Mouse (Mus musculus) kidney, postnatal 0 days (tissue): ENCODE measurements around the gene Ndufs1. TPM values are rescaled to one million over a fixed set of nuclear protein-coding genes. Genes with fewer than 3 reads are reported as not detected.
"Not testable (repeated sequence)": the region's sequence is repeated elsewhere in the genome, so short reads cannot be mapped to it uniquely, and the experiment has no call there.

ENCODE experiments used
- ATAC-seq: fragments of 200-750 bp; cut with Nextera tagmentation; replicated peaks from 2 replicates; pipeline ENCODE4 v1.8.0; 2017; ENCODE audit warnings: low read depth, moderate number of reproducible peaks, moderate TSS enrichment, moderate library complexity; ENCODE audit not compliant: low FRiP score
- DNase-seq: peaks from one replicate; pipeline ENCODE4 v3.0.0-alpha.2; 2016; ENCODE audit warnings: low spot score
- H3K27ac ChIP-seq: fragments of 300-500 bp; sonication (generic); 2 replicates; pipeline ENCODE4 v1.5.1; 2014; ENCODE audit warnings: mild to moderate bottlenecking
- H3K27me3 ChIP-seq: fragments of 300-500 bp; sonication (generic); 2 replicates; pipeline ENCODE4 v1.6.1; 2014; ENCODE audit warnings: low read length, mixed read lengths; ENCODE audit not compliant: insufficient read depth
- H3K36me3 ChIP-seq: fragments of 300-500 bp; sonication (generic); 2 replicates; pipeline ENCODE4 v1.6.1; 2014; ENCODE audit warnings: low read length, mixed read lengths; ENCODE audit not compliant: insufficient read depth
- H3K4me1 ChIP-seq: fragments of 300-500 bp; sonication (generic); replicated peaks from 2 replicates; pipeline ENCODE4 v1.6.1; 2014; ENCODE audit warnings: antibody characterized with exemption, low read length, mixed read lengths; ENCODE audit not compliant: insufficient read depth
- H3K4me2 ChIP-seq: fragments of 300-500 bp; sonication (generic); 2 replicates; pipeline ENCODE4 v1.6.1; 2014; ENCODE audit warnings: mild to moderate bottlenecking, low read length, moderate library complexity, mixed read lengths
- H3K4me3 ChIP-seq: fragments of 300-500 bp; sonication (generic); replicated peaks from 2 replicates; pipeline ENCODE4 v1.5.1; 2014; ENCODE audit warnings: low read depth, low read length
- H3K9ac ChIP-seq: fragments of 300-500 bp; sonication (generic); 2 replicates; pipeline ENCODE4 v1.6.1; 2014; ENCODE audit warnings: low read depth, low read length
- H3K9me3 ChIP-seq: fragments of 300-500 bp; sonication (generic); replicated peaks from 2 replicates; pipeline ENCODE4 v1.6.1; 2016; ENCODE audit warnings: low read length, inconsistent platforms, mixed read lengths
- CTCF ChIP-seq: IDR thresholded peaks from 2 replicates; pipeline ENCODE4 v1.5.1; 2016; ENCODE audit warnings: antibody characterized with exemption, low read depth, mild to moderate bottlenecking, moderate library complexity
- WGBS: fragments of 180-500 bp; shearing (Covaris S2); extraction: QIAGEN DNeasy Blood & Tissue Kit; methylation state at CpG from one replicate; pipeline ENCODE4 v1.1.7; 2014; 5-methylcytosine and 5-hydroxymethylcytosine counted together
- polyA plus RNA-seq: library from polyadenylated mRNA; unstranded; fragments of >200 nt; fragmentation: Nextera tagmentation; extraction: Ambion mirVana; gene quantifications from 2 replicates; pipeline ENCODE4 v1.2.1, GENCODE M21; 2015

The Ndufs1 gene
- polyA plus RNA-seq, 1 experiment from 2014 or later = 178 TPM

- no peak for DNase-seq
- H3K9ac ChIP-seq = no peak overlapping the region
- H3K4me1 ChIP-seq = peaks cover 10% of the 10 kb centered on the region
- H3K4me2 ChIP-seq = no peak overlapping the region
- H3K36me3 ChIP-seq = peaks cover 13% of the 10 kb centered on the region; the same call in 1 of the 2 replicates
- no peak for ATAC-seq
- H3K4me3 ChIP-seq = no peak overlapping the region
- no peaks in the 10 kb centered on the region for H3K9me3 ChIP-seq
- H3K27me3 ChIP-seq = no peaks in the 10 kb centered on the region
- WGBS = 93% methylated on average over 4 of the region's 4 CpGs
- H3K27ac ChIP-seq = no peak overlapping the region
- no peak for TF ChIP-seq CTCF
These were observed 3.5 kb upstream of the Ndufs1 start for GRCm38 (mm10) chr1:63180122-63180521.

GRCm38 (mm10) chr1:63178308-63178707 lies 1.7 kb upstream of the Ndufs1 start:
- WGBS = 66% methylated on average over 3 of the region's 3 CpGs

GRCm38 (mm10) chr1:63176259-63176603 lies 402 bp downstream of the Ndufs1 start:
- peak overlapping the region; percentile 84 for H3K4me3 ChIP-seq
- no peaks in the 10 kb centered on the region for H3K27me3 ChIP-seq
- peak overlapping the region; percentile 87 for H3K9ac ChIP-seq
- 0% methylated on average over 14 of the region's 14 CpGs for WGBS
- TF ChIP-seq CTCF = no peak
- H3K4me1 ChIP-seq = peaks cover 13% of the 10 kb centered on the region
- peak overlapping the region; percentile 64 for H3K4me2 ChIP-seq
- ATAC-seq (peak; percentile 33), DNase-seq (no peak)
- peak overlapping the region; percentile 94 for H3K27ac ChIP-seq
- H3K36me3 ChIP-seq = peaks cover 13% of the 10 kb centered on the region; the same call in 1 of the 2 replicates
- no peaks in the 10 kb centered on the region for H3K9me3 ChIP-seq

More at GRCm38 (mm10) chr1:63178308-63178707, 1.7 kb upstream of the Ndufs1 start:
- peak overlapping the region; percentile 60 for H3K4me2 ChIP-seq
- DNase-seq (no peak), ATAC-seq (no peak)
- H3K9ac ChIP-seq = 0 out of 2 replicates have a peak overlapping the region, but pooled peaks have one; percentile 87
- H3K4me1 ChIP-seq = peaks cover 13% of the 10 kb centered on the region
- no peaks in the 10 kb centered on the region for H3K27me3 ChIP-seq
- H3K36me3 ChIP-seq = peaks cover 13% of the 10 kb centered on the region; the same call in 1 of the 2 replicates
- TF ChIP-seq CTCF = no peak
- no peak overlapping the region for H3K4me3 ChIP-seq
- H3K27ac ChIP-seq = no peak overlapping the region
- H3K9me3 ChIP-seq = no peaks in the 10 kb centered on the region

GRCm38 (mm10) chr1:63175853-63176252 lies 780 bp downstream of the Ndufs1 start:
- H3K36me3 ChIP-seq = peaks cover 13% of the 10 kb centered on the region; the same call in 1 of the 2 replicates
- H3K27ac ChIP-seq = peak overlapping the region; percentile 94
- H3K4me3 ChIP-seq = peak overlapping the region; percentile 84
- no peaks in the 10 kb centered on the region for H3K9me3 ChIP-seq
- DNase-seq = no peak
- ATAC-seq = no peak
- 6% methylated on average over 11 of the region's 11 CpGs for WGBS
- H3K4me1 ChIP-seq = peaks cover 13% of the 10 kb centered on the region
- H3K4me2 ChIP-seq = peak overlapping the region; percentile 64
- TF ChIP-seq CTCF = no peak
- no peaks in the 10 kb centered on the region for H3K27me3 ChIP-seq
- H3K9ac ChIP-seq = peak overlapping the region; percentile 87

GRCm38 (mm10) chr1:63168638-63169037 lies 8.0 kb downstream of the Ndufs1 start:
- ATAC-seq = no peak
- H3K36me3 ChIP-seq = peaks cover 38% of the 10 kb centered on the region

GRCm38 (mm10) chr1:63140231-63140630 lies 36.4 kb downstream of the Ndufs1 start:
- Histone ChIP-seq H3K36me3 (peaks cover 19% of the 10 kb centered on the region; the same call in 1 of the 2 replicates), H3K4me3 (no peak overlapping the region), H3K9me3 (no peaks in the 10 kb centered on the region), H3K4me2 (no peak overlapping the region), H3K9ac (no peak overlapping the region), H3K4me1 (no peaks in the 10 kb centered on the region), H3K27ac (no peak overlapping the region), H3K27me3 (no peaks in the 10 kb centered on the region)
- WGBS = 95% methylated on average over 13 of the region's 13 CpGs
- ATAC-seq (no peak), DNase-seq (no peak)
- TF ChIP-seq CTCF = no peak

More at GRCm38 (mm10) chr1:63168638-63169037, 8.0 kb downstream of the Ndufs1 start:
- no peak overlapping the region for H3K4me2 ChIP-seq
- no peak for TF ChIP-seq CTCF
- H3K9me3 ChIP-seq = no peaks in the 10 kb centered on the region
- H3K4me1 ChIP-seq = no peaks in the 10 kb centered on the region
- 78% methylated on average over 2 of the region's 2 CpGs for WGBS
- DNase-seq = no peak
- no peak overlapping the region for H3K9ac ChIP-seq
- H3K4me3 ChIP-seq = no peak overlapping the region
- H3K27me3 ChIP-seq = no peaks in the 10 kb centered on the region
- no peak overlapping the region for H3K27ac ChIP-seq

- not testable (repeated sequence) for H3K4me2 ChIP-seq, H3K27me3 ChIP-seq, H3K9me3 ChIP-seq, H3K4me1 ChIP-seq, H3K9ac ChIP-seq, ATAC-seq, DNase-seq, H3K27ac ChIP-seq, H3K4me3 ChIP-seq
- 0 out of 2 replicates have a peak, but pooled peaks cover 11% of the 10 kb centered on the region for H3K36me3 ChIP-seq
- 82% methylated on average over 1 of the region's 1 CpGs for WGBS
These were observed 38.0 kb downstream of the Ndufs1 start for GRCm38 (mm10) chr1:63138586-63138985.
